Mouse (Mus musculus) 416B (cell line): Measurements from ENCODE around the gene Flot2.

ENCODE experiments used
- DNase-seq: peaks from one replicate; pipeline ENCODE4 v3.0.0; 2011; ENCODE audit warnings: low read depth

The Flot2 gene

DNA sequence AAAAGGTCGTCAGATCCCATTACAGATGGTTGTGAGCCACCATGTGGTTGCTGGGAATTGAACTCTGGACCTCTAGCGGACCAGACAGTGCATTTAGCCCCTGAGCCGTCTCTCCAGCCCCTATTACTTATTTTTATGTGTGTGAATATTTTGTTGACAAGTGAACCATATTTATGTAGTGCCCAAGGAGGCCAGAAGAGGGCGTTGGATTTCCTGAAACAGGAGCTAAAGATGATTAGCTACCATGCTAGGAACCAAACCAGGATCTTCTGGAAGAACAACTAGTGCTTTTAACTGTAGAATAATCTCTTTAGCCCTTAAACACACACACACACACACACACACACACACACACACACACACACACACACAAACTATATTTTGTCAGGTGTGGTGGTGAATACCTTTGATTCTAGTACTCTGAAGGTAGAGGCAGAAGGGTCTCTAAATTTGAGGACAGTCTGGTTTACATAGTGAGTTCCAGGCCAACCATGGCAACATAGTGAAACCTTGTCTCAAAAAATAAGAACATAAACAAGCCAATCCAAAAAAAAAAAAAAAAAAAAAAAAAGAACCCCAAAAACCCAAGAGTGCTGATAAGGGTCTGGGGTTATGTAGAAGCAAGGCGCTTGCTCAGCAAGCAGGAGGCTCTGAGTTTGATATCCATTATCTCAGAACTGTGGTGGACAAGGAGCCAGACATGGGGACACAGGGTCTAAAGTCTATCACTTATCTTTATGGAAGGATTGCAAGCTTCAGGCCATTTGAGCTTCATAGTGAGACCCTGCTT is 65.4 kb downstream of the Flot2 start:
- DNase-seq = peak; percentile 64

DNA sequence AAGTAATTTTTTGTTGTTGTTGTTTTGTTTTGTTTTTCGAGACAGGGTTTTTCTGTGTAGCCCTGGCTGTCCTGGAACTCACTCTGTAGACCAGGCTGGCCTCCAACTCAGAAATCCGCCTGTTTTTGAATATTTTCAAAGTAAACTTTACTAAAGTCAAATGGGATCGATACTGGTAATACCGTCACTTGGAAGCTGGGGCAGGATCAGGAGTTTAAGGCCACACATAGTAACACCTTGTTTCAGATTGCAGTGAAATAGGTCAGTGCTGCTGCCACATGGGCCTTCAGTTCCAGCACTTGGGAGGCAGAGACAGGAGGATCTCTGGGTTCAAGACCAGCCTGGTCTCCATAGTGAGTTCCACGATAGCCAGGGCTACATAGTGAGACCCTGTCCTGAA is 66.8 kb downstream of the Flot2 start:
- no peak for DNase-seq
